Mouse (Mus musculus): ENCODE data around the gene Agpat3. TPM values are rescaled to one million over a fixed set of nuclear protein-coding genes. Genes with fewer than 3 reads are reported as not detected.

Agpat3 gene
- polyA plus RNA-seq, 1 experiment from 2014 or later: 28.7 TPM

DNA sequence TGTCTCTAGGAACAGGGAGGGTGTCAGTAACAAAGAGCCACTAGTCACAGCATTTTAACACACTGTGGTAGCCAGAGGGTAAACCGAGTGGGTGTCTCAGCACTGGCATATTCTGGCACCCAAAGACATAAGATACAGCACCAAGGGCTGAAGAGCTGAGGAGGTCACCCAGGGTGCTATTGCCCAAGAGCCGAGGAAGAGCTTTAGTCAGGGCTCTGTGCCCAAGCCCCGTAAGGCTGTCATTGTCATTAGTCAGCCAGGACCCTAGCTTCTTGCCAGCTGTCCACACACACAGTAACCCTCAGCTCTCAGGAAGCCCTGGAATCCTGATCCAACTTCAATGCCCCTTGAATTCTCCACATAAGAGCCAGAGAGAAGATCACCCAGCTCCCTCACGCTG is 129.4 kb downstream of the Agpat3 start:
- ATAC-seq (replicated peaks; ENCODE audit: low FRiP score) (no peak), DNase-seq (ENCODE audit: low spot score) (no peak)
- no peak overlapping the region for H3K27ac ChIP-seq (ENCODE audit: low read depth, low read length)

DNA sequence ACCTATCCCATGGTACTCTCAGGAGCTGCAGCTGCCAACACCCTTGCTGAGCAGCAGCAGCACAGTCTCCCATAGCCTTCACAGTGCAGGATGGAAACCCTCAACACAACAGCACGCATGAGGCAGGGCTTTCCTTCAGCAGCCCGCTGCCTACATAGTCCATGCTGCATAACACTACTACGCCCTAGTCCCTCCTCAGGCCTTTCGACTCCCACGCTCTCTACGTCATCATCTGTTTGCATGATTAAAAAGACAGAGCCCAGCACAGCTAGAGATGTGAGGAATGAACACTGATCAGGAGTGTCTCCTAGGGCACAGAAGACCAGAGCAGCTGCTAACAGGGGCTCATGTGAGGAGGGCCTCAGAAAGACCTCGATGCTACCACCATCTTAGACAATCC is 131.0 kb downstream of the Agpat3 start:
- Histone ChIP-seq H3K27me3 (replicated peaks; ENCODE audit: control insufficient read depth, insufficient read depth, low read length) (no peaks in the 10 kb centered on the region), H3K4me2 (no peak overlapping the region), H3K36me3 (ENCODE audit: control insufficient read depth, insufficient read depth, low read length) (peaks cover 17% of the 10 kb centered on the region), H3K4me1 (replicated peaks; ENCODE audit: control insufficient read depth, insufficient read depth, low read length) (peaks cover 5% of the 10 kb centered on the region), H3K27ac (ENCODE audit: low read depth, low read length) (no peak overlapping the region), H3K9ac (ENCODE audit: low read depth, low read length) (no peak overlapping the region), H3K9me3 (ENCODE audit: control insufficient read depth, low read length) (no peaks in the 10 kb centered on the region), H3K4me3 (ENCODE audit: low read depth, low read length) (no peak overlapping the region)
- ATAC-seq (replicated peaks; ENCODE audit: low FRiP score) (no peak), DNase-seq (ENCODE audit: low spot score) (no peak)
- 92% methylated on average over 7 of the region's 7 CpGs for WGBS

More for the DNA sequence above, 129.4 kb downstream of the Agpat3 start:
- H3K9me3 ChIP-seq (ENCODE audit: control insufficient read depth, low read length): no peaks in the 10 kb centered on the region
- H3K4me3 ChIP-seq (ENCODE audit: low read depth, low read length): no peak overlapping the region
- H3K4me1 ChIP-seq (replicated peaks; ENCODE audit: control insufficient read depth, insufficient read depth, low read length): no peaks in the 10 kb centered on the region
- no peak overlapping the region for H3K9ac ChIP-seq (ENCODE audit: low read depth, low read length)
- no peaks in the 10 kb centered on the region for H3K27me3 ChIP-seq (replicated peaks; ENCODE audit: control insufficient read depth, insufficient read depth, low read length)
- H3K4me2 ChIP-seq: no peak overlapping the region
- peaks cover 14% of the 10 kb centered on the region; the same call in 1 of the 2 replicates for H3K36me3 ChIP-seq (ENCODE audit: control insufficient read depth, insufficient read depth, low read length)
- WGBS: 85% methylated on average over 4 of the region's 4 CpGs

GRCm38 (mm10) chr10:78219528-78219927 is 132.8 kb downstream of the Agpat3 start:
- no peak overlapping the region for H3K4me3 ChIP-seq (ENCODE audit: low read depth, low read length)
- no peak overlapping the region for H3K9ac ChIP-seq (ENCODE audit: low read depth, low read length)
- H3K27ac ChIP-seq (ENCODE audit: low read depth, low read length): no peak overlapping the region
- peaks cover 26% of the 10 kb centered on the region for H3K36me3 ChIP-seq (ENCODE audit: control insufficient read depth, insufficient read depth, low read length)
- no peak overlapping the region for H3K4me2 ChIP-seq
- WGBS: 85% methylated on average over 1 of the region's 1 CpGs
- peaks cover 5% of the 10 kb centered on the region for H3K4me1 ChIP-seq (replicated peaks; ENCODE audit: control insufficient read depth, insufficient read depth, low read length)
- no peaks in the 10 kb centered on the region for H3K9me3 ChIP-seq (ENCODE audit: control insufficient read depth, low read length)
- no peaks in the 10 kb centered on the region for H3K27me3 ChIP-seq (replicated peaks; ENCODE audit: control insufficient read depth, insufficient read depth, low read length)
- DNase-seq (ENCODE audit: low spot score): no peak
- ATAC-seq (replicated peaks; ENCODE audit: low FRiP score): no peak

Small RNA genes lying within 50 kb of the gene (microRNA-seq; reads per million reads assigned to microRNA genes)
- not detected for gene Mir7659 (ENCODE audit: borderline number of aligned reads)

Other genes with a start within 250 kb of the Agpat3 start
- 22.9 and 24.3 TPM in 2 replicates for gene D10Jhu81e, start 182.7 kb downstream of the Agpat3 start, polyA plus RNA-seq (2014; fragmentation: Nextera tagmentation; extraction: Ambion mirVana)
- 30.8 and 35.0 TPM in 2 replicates for gene Pwp2, start 167.3 kb downstream of the Agpat3 start, polyA plus RNA-seq (2014; fragmentation: Nextera tagmentation; extraction: Ambion mirVana)
- 13.3 and 14.3 TPM in 2 replicates for gene Trappc10, start 107.8 kb downstream of the Agpat3 start, polyA plus RNA-seq (2014; fragmentation: Nextera tagmentation; extraction: Ambion mirVana)
- 277 and 293 TPM in 2 replicates for gene Rrp1, start 60.6 kb upstream of the Agpat3 start, polyA plus RNA-seq (2014; fragmentation: Nextera tagmentation; extraction: Ambion mirVana)
- 134 and 148 TPM in 2 replicates for gene Cstb, start 73.2 kb upstream of the Agpat3 start, polyA plus RNA-seq (2014; fragmentation: Nextera tagmentation; extraction: Ambion mirVana)
- gene Pdxk, start 112.5 kb upstream of the Agpat3 start, polyA plus RNA-seq (2014; fragmentation: Nextera tagmentation; extraction: Ambion mirVana): 10.6 and 11.3 TPM in 2 replicates
- not detected in 2 replicates for gene Olfr1358, start 164.9 kb upstream of the Agpat3 start, polyA plus RNA-seq (2014; fragmentation: Nextera tagmentation; extraction: Ambion mirVana)
- 22.1 and 24.0 TPM in 2 replicates for gene Ilvbl, start 221.9 kb upstream of the Agpat3 start, polyA plus RNA-seq (2014; fragmentation: Nextera tagmentation; extraction: Ambion mirVana)
- 6.6 and 8.2 TPM in 2 replicates for gene Syde1, start 239.5 kb upstream of the Agpat3 start, polyA plus RNA-seq (2014; fragmentation: Nextera tagmentation; extraction: Ambion mirVana)

Measured in liver, embryonic 11.5 days (tissue).